Comparison of ENCODE assay signal across 8 mouse cellular contexts in the genomic region with DNA sequence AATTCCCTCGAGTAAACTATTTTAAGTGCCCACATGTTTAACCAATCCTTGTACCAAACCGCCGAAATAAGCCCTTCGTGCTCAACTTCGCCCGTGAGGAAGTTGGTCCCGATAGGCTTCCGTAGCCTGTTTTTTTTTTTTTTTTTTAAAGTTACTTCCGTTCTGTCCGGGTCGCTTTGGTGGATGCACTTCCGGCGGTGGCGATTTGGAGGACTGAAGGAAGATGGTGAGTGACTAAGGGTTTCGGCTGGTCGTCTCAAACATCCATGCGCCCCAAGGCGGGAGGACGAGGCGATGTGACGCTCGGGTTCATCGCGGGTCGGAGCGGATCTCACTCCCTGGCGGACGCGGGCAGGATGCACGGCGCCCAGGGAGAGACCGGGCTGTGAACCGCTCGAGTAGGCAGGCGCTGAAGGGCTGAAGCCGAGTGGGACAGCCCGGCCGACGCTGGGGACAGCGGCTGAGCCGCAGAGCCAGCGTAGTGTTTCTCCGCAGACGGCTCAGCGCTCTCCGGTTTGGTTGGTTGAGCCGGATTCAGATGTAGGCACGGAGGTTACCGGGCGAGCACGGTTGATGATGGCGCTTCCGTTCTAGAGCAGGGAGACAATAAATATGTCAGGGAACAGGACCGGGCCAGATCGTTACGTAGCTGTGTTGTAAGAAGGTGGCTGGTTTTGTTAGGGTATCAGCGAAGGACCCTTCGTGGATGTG. TPM values are rescaled to one million over a fixed set of nuclear protein-coding genes. Genes with fewer than 3 reads are reported as not detected.
DNase-seq lines count a peak whose midpoint lies in the region; ATAC-seq and TF ChIP-seq lines count a peak whose summit lies in the region.

A gene (plus strand): TSS at position 169 of the 711 bp plus-strand sequence.

- peak within 1 kb of the TSS; percentile 94 for H3K9ac ChIP-seq in forebrain, embryonic 11.5 days (ENCODE audit: low read length)
- peak within 1 kb of the TSS; percentile 97 for H3K9ac ChIP-seq in heart, embryonic 16.5 days (ENCODE audit: low read length)
- peak within 1 kb of the TSS; percentile 74 for H3K9ac ChIP-seq in liver, embryonic 16.5 days (ENCODE audit: low read depth, low read length)
- peak within 1 kb of the TSS; percentile 94 for H3K9ac ChIP-seq in neural tube, embryonic 13.5 days

- H3K27ac ChIP-seq in forebrain, embryonic 11.5 days (ENCODE audit: low read depth, low read length), result peak within 1 kb of the TSS; percentile 71
- H3K27ac ChIP-seq in heart, embryonic 16.5 days (ENCODE audit: low read length), result peak within 1 kb of the TSS; percentile 88
- peak within 1 kb of the TSS; percentile 93 for H3K27ac ChIP-seq in liver, embryonic 16.5 days (ENCODE audit: low read length)
- peak within 1 kb of the TSS; percentile 92 for H3K27ac ChIP-seq in neural tube, embryonic 13.5 days (replicated peaks)
- peak within 1 kb of the TSS; percentile 89 for H3K27ac ChIP-seq in testis, adult 2 months (ENCODE audit: control insufficient read depth, insufficient read depth, low read depth, low read length)

- peak within 1 kb of the TSS; percentile 98 for H3K4me3 ChIP-seq in E14TG2a.4 (replicated peaks; ENCODE audit: low read length)
- peak within 1 kb of the TSS; percentile 95 for H3K4me3 ChIP-seq in forebrain, embryonic 11.5 days (ENCODE audit: low read depth, low read length)
- peak within 1 kb of the TSS; percentile 99 for H3K4me3 ChIP-seq in heart, embryonic 16.5 days (ENCODE audit: low read length)
- H3K4me3 ChIP-seq in liver, embryonic 16.5 days (ENCODE audit: low read depth, low read length), result peak within 1 kb of the TSS; percentile 77
- peak within 1 kb of the TSS; percentile 95 for H3K4me3 ChIP-seq in neural tube, embryonic 13.5 days
- H3K4me3 ChIP-seq in testis, adult 2 months (ENCODE audit: control insufficient read depth, low read depth, low read length), result peak within 1 kb of the TSS; percentile 99

- peaks cover 41% of the 10 kb centered on the region for H3K4me1 ChIP-seq in E14TG2a.4 (replicated peaks; ENCODE audit: low read depth, low read length)
- peaks cover 5% of the 10 kb centered on the region for H3K4me1 ChIP-seq in forebrain, embryonic 11.5 days (replicated peaks; ENCODE audit: control insufficient read depth, insufficient read depth, low read length)
- H3K4me1 ChIP-seq in heart, embryonic 16.5 days (ENCODE audit: control insufficient read depth, insufficient read depth, low read length), result peaks cover 12% of the 10 kb centered on the region
- peaks cover 10% of the 10 kb centered on the region for H3K4me1 ChIP-seq in liver, embryonic 16.5 days (ENCODE audit: control insufficient read depth, low read depth, low read length)
- H3K4me1 ChIP-seq in neural tube, embryonic 13.5 days (replicated peaks), result peaks cover 15% of the 10 kb centered on the region
- H3K4me1 ChIP-seq in testis, adult 2 months (ENCODE audit: control insufficient read depth, insufficient read depth, low read length), result peaks cover 5% of the 10 kb centered on the region

- H3K27me3 ChIP-seq in E14TG2a.4 (ENCODE audit: insufficient read depth, low read length), result no peaks in the 10 kb centered on the region
- no peaks in the 10 kb centered on the region for H3K27me3 ChIP-seq in forebrain, embryonic 11.5 days (ENCODE audit: control insufficient read depth, insufficient read depth, low read length)
- H3K27me3 ChIP-seq in heart, embryonic 16.5 days (ENCODE audit: control insufficient read depth, insufficient read depth, low read length), result no peaks in the 10 kb centered on the region
- no peaks in the 10 kb centered on the region for H3K27me3 ChIP-seq in liver, embryonic 16.5 days (ENCODE audit: control insufficient read depth, insufficient read depth, low read depth, low read length)
- H3K27me3 ChIP-seq in neural tube, embryonic 13.5 days, result no peaks in the 10 kb centered on the region
- H3K27me3 ChIP-seq in testis, adult 2 months (ENCODE audit: control insufficient read depth, insufficient read depth, low read length), result no peaks in the 10 kb centered on the region

- H3K36me3 ChIP-seq in E14TG2a.4 (ENCODE audit: insufficient read depth, low read length), result peaks cover 37% of the 10 kb centered on the region
- peaks cover 6% of the 10 kb centered on the region; the same call in 1 of the 2 replicates for H3K36me3 ChIP-seq in forebrain, embryonic 11.5 days (ENCODE audit: control insufficient read depth, insufficient read depth, low read length)
- peaks cover 18% of the 10 kb centered on the region; the same call in 1 of the 2 replicates for H3K36me3 ChIP-seq in heart, embryonic 16.5 days (ENCODE audit: control insufficient read depth, insufficient read depth)
- peaks cover 10% of the 10 kb centered on the region for H3K36me3 ChIP-seq in liver, embryonic 16.5 days (ENCODE audit: control insufficient read depth, insufficient read depth)
- peaks cover 30% of the 10 kb centered on the region for H3K36me3 ChIP-seq in neural tube, embryonic 13.5 days
- no peaks in the 10 kb centered on the region; the same call in none of the 2 replicates for H3K36me3 ChIP-seq in testis, adult 2 months (ENCODE audit: control insufficient read depth, insufficient read depth, low read length)

- no peaks in the 10 kb centered on the region for H3K9me3 ChIP-seq in E14TG2a.4 (ENCODE audit: low read length)
- H3K9me3 ChIP-seq in forebrain, embryonic 11.5 days (ENCODE audit: control insufficient read depth, low read length), result no peaks in the 10 kb centered on the region
- H3K9me3 ChIP-seq in heart, embryonic 16.5 days (replicated peaks; ENCODE audit: control insufficient read depth, low read length), result no peaks in the 10 kb centered on the region
- H3K9me3 ChIP-seq in liver, embryonic 16.5 days (replicated peaks; ENCODE audit: control insufficient read depth, low read length), result no peaks in the 10 kb centered on the region
- H3K9me3 ChIP-seq in neural tube, embryonic 13.5 days, result no peaks in the 10 kb centered on the region

- TF ChIP-seq POLR2A in testis, adult 2 months (IDR thresholded peaks at IDR 0.05; ENCODE audit: control insufficient read depth, low read depth, low read length), result peak; percentile 54

- ATAC-seq in forebrain, embryonic 11.5 days (replicated peaks; ENCODE audit: low FRiP score), result peak; percentile 78
- peak; percentile 74 for ATAC-seq in heart, embryonic 16.5 days (replicated peaks; ENCODE audit: extremely low read depth, insufficient read depth, low FRiP score)
- peak; percentile 89 for ATAC-seq in liver, embryonic 16.5 days (ENCODE audit: low read depth)
- ATAC-seq in neural tube, embryonic 13.5 days (ENCODE audit: low read depth), result peak; percentile 85

- under 1% methylated on average over 58 of the region's 58 CpGs for WGBS in forebrain, embryonic 11.5 days
- WGBS in heart, embryonic 16.5 days, result under 1% methylated on average over 58 of the region's 58 CpGs
- under 1% methylated on average over 58 of the region's 58 CpGs for WGBS in liver, embryonic 16.5 days (ENCODE audit: insufficient replicate concordance)
- WGBS in neural tube, embryonic 13.5 days, result under 1% methylated on average over 58 of the region's 58 CpGs

- peak; percentile 87 for DNase-seq in c-Kit-positive CD71-positive TER-119-negative erythroid progenitor cells, embryonic 14.5 days (ENCODE audit: low read depth)
- peak; percentile 88 for DNase-seq in forebrain, embryonic 11.5 days (ENCODE audit: low spot score)
- peak; percentile 85 for DNase-seq in kidney, postnatal 36 days

- peak within 1 kb of the TSS; percentile 80 for H3K4me2 ChIP-seq in forebrain, embryonic 11.5 days (ENCODE audit: low read depth, low read length, severe bottlenecking)
- peak within 1 kb of the TSS; percentile 74 for H3K4me2 ChIP-seq in heart, embryonic 16.5 days (ENCODE audit: low read depth, low read length)
- H3K4me2 ChIP-seq in liver, embryonic 16.5 days (ENCODE audit: low read depth, low read length), result peak within 1 kb of the TSS; percentile 70
- peak within 1 kb of the TSS; percentile 93 for H3K4me2 ChIP-seq in neural tube, embryonic 13.5 days

- TF ChIP-seq CTCF in E14TG2a.4 (conservative IDR thresholded peaks at IDR 0.05; ENCODE audit: low read length), result no peak
- no peak for TF ChIP-seq CTCF in testis, adult 2 months (IDR thresholded peaks at IDR 0.05; ENCODE audit: control insufficient read depth, insufficient read depth, insufficient replicate concordance, low read depth, low read length)

RNA-seq across cellular contexts. Expression of the gene that starts here (rescaled TPM):
- polyA plus RNA-seq in forebrain, embryonic 11.5 days (2014; fragmentation: Nextera tagmentation; extraction: Ambion mirVana), result 403 and 404 TPM in 2 replicates
- polyA plus RNA-seq in heart, embryonic 16.5 days (2015; fragmentation: Nextera tagmentation; extraction: Ambion mirVana), result 197 and 220 TPM in 2 replicates
- polyA plus RNA-seq in liver, embryonic 16.5 days (2015; fragmentation: Nextera tagmentation; extraction: Ambion mirVana), result 120 and 128 TPM in 2 replicates
- polyA plus RNA-seq in neural tube, embryonic 13.5 days (2015; fragmentation: Nextera tagmentation; extraction: Ambion mirVana), result 291 and 293 TPM in 2 replicates
- 31.7 and 33.7 TPM in 2 replicates for polyA plus RNA-seq in testis, adult 2 months (2012; rRNA removed)

Comparison
In these comparisons a context has a peak if more than half of its experiments do, and no peak if none do; other contexts are left out.
1. Peak in every context shown above with its lines: DNase-seq, ATAC-seq, H3K4me3 ChIP-seq and H3K27ac ChIP-seq.